1 mouse cellular context compared by ENCODE assay signal in the genomic region with DNA sequence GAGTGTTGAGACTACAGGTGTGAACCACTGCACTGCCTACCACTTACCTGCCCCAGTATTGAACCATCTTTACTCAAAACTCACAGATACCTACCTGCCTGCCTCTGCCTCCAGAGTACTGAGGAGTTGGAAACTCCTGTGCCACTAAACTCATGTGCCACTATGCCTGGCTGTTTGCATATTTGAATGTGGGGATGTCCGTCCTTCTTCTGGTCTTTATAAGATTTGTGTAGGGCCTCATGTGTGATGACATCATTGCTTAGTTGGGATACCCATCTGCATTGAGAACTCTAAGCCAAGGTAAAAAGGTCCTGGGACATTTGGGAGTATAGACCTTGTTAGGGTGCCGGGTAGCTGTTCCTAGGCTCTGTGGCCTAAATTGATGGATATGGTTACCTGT.
TF ChIP-seq lines count a peak whose summit lies in the region.

No protein-coding gene starts in this region.

TF ChIP-seq in CH12.LX, 34 proteins besides CTCF, POLR2A, EP300 and RAD21 (continued from another document):
- TF ChIP-seq BHLHE40 (IDR thresholded peaks at IDR 0.05; ENCODE audit: low read depth, low read length), result peak; percentile 95
- TF ChIP-seq ZC3H11A (IDR thresholded peaks at IDR 0.05; ENCODE audit: low read depth, low read length), result no peak
- no peak for TF ChIP-seq E2F4 (IDR thresholded peaks at IDR 0.05; ENCODE audit: insufficient replicate concordance, low read depth, low read length)
- TF ChIP-seq RCOR1 (conservative IDR thresholded peaks at IDR 0.05; ENCODE audit: low read depth, low read length), result no peak
- TF ChIP-seq IRF4 (IDR thresholded peaks at IDR 0.05; ENCODE audit: low read depth, low read length), result peak; percentile 52; the same call in 1 of the 2 replicates
- TF ChIP-seq HCFC1 (IDR thresholded peaks at IDR 0.05; ENCODE audit: low read depth, low read length), result no peak
- TF ChIP-seq TCF12 (IDR thresholded peaks at IDR 0.05; ENCODE audit: low read depth, low read length), result peak; percentile 64; the same call in 1 of the 2 replicates
- TF ChIP-seq JUN (IDR thresholded peaks at IDR 0.05; ENCODE audit: insufficient read depth, low read depth, low read length), result peak; percentile 72
- no peak for TF ChIP-seq SMC3 (IDR thresholded peaks at IDR 0.05; ENCODE audit: low read depth, low read length)
- TF ChIP-seq PAX5 (IDR thresholded peaks at IDR 0.05; ENCODE audit: low read length), result no peak
- TF ChIP-seq TBP (conservative IDR thresholded peaks at IDR 0.05; ENCODE audit: low read depth, low read length), result no peak
- TF ChIP-seq ETS1 (conservative IDR thresholded peaks at IDR 0.05; ENCODE audit: low read depth, low read length), result peak; percentile 87
- TF ChIP-seq CHD2 (IDR thresholded peaks at IDR 0.05; ENCODE audit: low read length), result no peak
- TF ChIP-seq MAFK (IDR thresholded peaks at IDR 0.05; ENCODE audit: insufficient replicate concordance, low read length), result no peak
- 0 out of 2 replicates have a peak, but pooled peaks have one; percentile 44 for TF ChIP-seq JUND (conservative IDR thresholded peaks at IDR 0.05; ENCODE audit: low read depth, low read length)
- peak; percentile 75 for TF ChIP-seq MEF2A (IDR thresholded peaks at IDR 0.05; ENCODE audit: borderline replicate concordance, low read depth, low read length)
- TF ChIP-seq NELFE (IDR thresholded peaks at IDR 0.05; ENCODE audit: low read depth, low read length), result no peak
- no peak for TF ChIP-seq POLR2AphosphoS2 (IDR thresholded peaks at IDR 0.05; ENCODE audit: low read depth, low read length)
- no peak for TF ChIP-seq UBTF (IDR thresholded peaks at IDR 0.05; ENCODE audit: low read depth, low read length)
- no peak for TF ChIP-seq GABPA (IDR thresholded peaks at IDR 0.05; ENCODE audit: insufficient replicate concordance, low read depth, low read length)
